Mouse (Mus musculus): ENCODE results near the gene Ralgapa1.

- TF ChIP-seq CTCF (IDR thresholded peaks at IDR 0.05; ENCODE audit: low read depth, low read length) (no peak), EP300 (IDR thresholded peaks at IDR 0.05; ENCODE audit: insufficient read depth, low read depth, low read length) (no peak), POLR2A (IDR thresholded peaks at IDR 0.05; ENCODE audit: insufficient read depth, low read length) (no peak)
Observed at GRCm38 (mm10) chr12:55599639-55600502, 221.1 kb downstream of the Ralgapa1 start.
